Mouse (Mus musculus) myocyte (in vitro differentiated cells): ENCODE data around the gene Ubtd1. TPM values are rescaled to one million over a fixed set of nuclear protein-coding genes. Genes with fewer than 3 reads are reported as not detected.
A peak's percentile ranks its signal among the peaks of the same experiment; 100 is the strongest.

ENCODE experiments used
- H3K27me3 ChIP-seq: one replicate; pipeline ENCODE4 v1.6.1; 2011; ENCODE audit not compliant: control insufficient read depth, insufficient read depth, insufficient read length
- H3K36me3 ChIP-seq: one replicate; pipeline ENCODE4 v1.6.1; 2011; ENCODE audit not compliant: control insufficient read depth, insufficient read depth
- H3K4me2 ChIP-seq: one replicate; pipeline ENCODE4 v1.6.1; 2011; ENCODE audit warnings: low read depth, control low read depth
- H3K4me3 ChIP-seq: one replicate; pipeline ENCODE4 v1.5.1; 2011; ENCODE audit warnings: mild to moderate bottlenecking, control low read depth, moderate library complexity
- H3K79me2 ChIP-seq: one replicate; pipeline ENCODE4 v1.6.1; 2011; ENCODE audit not compliant: control insufficient read depth, insufficient read depth
- H3ac ChIP-seq: one replicate; pipeline ENCODE4 v1.6.1; 2011; ENCODE audit not compliant: control insufficient read depth, insufficient read length
- CEBPB ChIP-seq: IDR thresholded peaks from 2 replicates; pipeline ENCODE4 v1.6.1; 2011; ENCODE audit warnings: mild to moderate bottlenecking, moderate library complexity; ENCODE audit not compliant: poor library complexity, insufficient read depth, severe bottlenecking
- MAX ChIP-seq: IDR thresholded peaks from one replicate; pipeline ENCODE4 v1.6.1; 2011; ENCODE audit warnings: low read depth, mild to moderate bottlenecking, control low read depth
- MYOD1 ChIP-seq, 3 experiments: IDR thresholded peaks; one replicate each; pipeline ENCODE4 v1.6.1; 2011; ENCODE audit warnings: control low read depth in 2 of 3, low read depth in 2 of 3, mild to moderate bottlenecking in 2 of 3, moderate library complexity in 1 of 3; ENCODE audit not compliant: insufficient read length in 2 of 3, control insufficient read depth in 1 of 3
- MYOG ChIP-seq, 3 experiments: IDR thresholded peaks; one replicate each; pipeline ENCODE4 v1.6.1; 2011; ENCODE audit warnings: control low read depth in 2 of 3, low read depth in 2 of 3, mild to moderate bottlenecking in 2 of 3; ENCODE audit not compliant: insufficient read length in 2 of 3, control insufficient read depth in 1 of 3, insufficient read depth in 1 of 3
- POLR2A ChIP-seq: IDR thresholded peaks from one replicate; pipeline ENCODE4 v1.6.1; 2011; ENCODE audit warnings: low read depth, mild to moderate bottlenecking, control low read depth, moderate library complexity; ENCODE audit not compliant: insufficient read length
- POLR2AphosphoS2 ChIP-seq: IDR thresholded peaks from one replicate; pipeline ENCODE4 v1.6.1; 2011; ENCODE audit warnings: low read depth, control low read depth; ENCODE audit not compliant: insufficient read length
- REST ChIP-seq: IDR thresholded peaks from one replicate; pipeline ENCODE4 v1.6.1; 2011; ENCODE audit warnings: mild to moderate bottlenecking, control low read depth, moderate library complexity; ENCODE audit not compliant: insufficient read depth, insufficient read length
- SRF ChIP-seq: IDR thresholded peaks from one replicate; pipeline ENCODE4 v1.6.1; 2011; ENCODE audit warnings: low read depth; ENCODE audit not compliant: control insufficient read depth, insufficient read length
- TCF12 ChIP-seq: IDR thresholded peaks from one replicate; pipeline ENCODE4 v1.6.1; 2011; ENCODE audit warnings: mild to moderate bottlenecking, control low read depth; ENCODE audit not compliant: poor library complexity, insufficient read depth, severe bottlenecking
- TCF3 ChIP-seq: IDR thresholded peaks from one replicate; pipeline ENCODE4 v1.6.1; 2011; ENCODE audit warnings: low read depth, control low read depth; ENCODE audit not compliant: insufficient read length
- USF1 ChIP-seq: IDR thresholded peaks from one replicate; pipeline ENCODE4 v1.6.1; 2011; ENCODE audit warnings: low read depth, mild to moderate bottlenecking, control low read depth, moderate library complexity
- polyA plus RNA-seq: library from polyadenylated mRNA; unstranded; fragments of >200 nt; fragmentation: generic; extraction: Trizol; gene quantifications from one replicate; pipeline ENCODE4 v1.2.1, GENCODE M21; 2012; ENCODE audit warnings: missing spikeins

Ubtd1 gene
- polyA plus RNA-seq, 1 experiment: 141 TPM

DNA sequence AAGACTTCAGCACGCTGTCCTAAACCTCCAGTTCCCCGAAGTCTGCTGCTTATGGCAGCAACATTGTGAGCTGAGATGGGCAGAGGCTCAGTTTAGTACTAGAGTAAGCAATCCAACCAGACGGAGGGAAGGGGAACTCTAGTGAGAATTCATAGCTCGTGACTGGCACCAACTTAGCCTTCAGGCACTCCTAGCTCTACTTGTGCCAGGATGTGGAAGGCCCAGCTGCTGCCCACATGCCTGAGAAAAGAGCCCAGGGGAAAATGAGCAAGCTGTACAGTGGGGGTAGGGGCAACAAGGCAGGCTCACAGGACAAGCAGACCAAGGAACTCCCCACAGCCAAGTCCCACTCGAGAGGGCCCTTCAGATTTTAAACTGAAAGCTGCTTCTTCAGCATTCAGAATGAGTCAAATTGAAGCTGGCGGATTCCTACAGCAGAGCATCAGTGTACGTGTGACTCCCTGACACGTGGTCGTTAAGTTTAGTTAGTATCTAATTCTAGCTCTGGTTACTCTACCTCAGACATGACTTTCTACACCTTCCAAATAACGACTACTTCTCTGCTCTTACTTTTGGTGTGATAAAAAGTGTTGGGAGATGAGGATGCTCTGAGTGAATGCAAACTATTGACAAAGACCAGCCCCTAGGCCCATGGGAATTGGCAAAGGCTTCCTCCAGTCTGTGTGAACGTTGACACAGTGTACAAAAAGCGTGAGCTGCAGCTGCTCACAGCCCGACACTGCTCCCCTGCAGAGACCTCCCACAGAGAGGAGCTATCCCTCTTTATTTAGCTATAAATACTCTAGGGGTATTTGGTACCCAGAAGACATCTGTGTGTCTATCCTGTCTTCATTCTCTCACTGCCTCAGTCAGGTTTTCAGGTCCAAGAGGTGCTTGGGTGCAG, 7.4 kb upstream of the Ubtd1 start:
- H3K36me3 ChIP-seq: peaks cover 6% of the 10 kb centered on the region
- no peak overlapping the region for H3ac ChIP-seq
- peaks cover 98% of the 10 kb centered on the region for H3K79me2 ChIP-seq
- H3K27me3 ChIP-seq: no peaks in the 10 kb centered on the region
- peak in 2 of 3 experiments; percentile 21 to 69 for TF ChIP-seq MYOG (IDR thresholded peaks at IDR 0.05; ENCODE audit: control insufficient read depth in 1 of 3, insufficient read depth in 1 of 3, insufficient read length in 2 of 3, low read depth in 2 of 3)
- TF ChIP-seq POLR2AphosphoS2: no peak
- no peak for TF ChIP-seq MAX
- TF ChIP-seq MYOD1 (IDR thresholded peaks at IDR 0.05; ENCODE audit: control insufficient read depth in 1 of 3, insufficient read length in 2 of 3, low read depth in 2 of 3): peak in 1 of 3 experiments; percentile 23
- H3K4me3 ChIP-seq: no peak overlapping the region
- H3K4me2 ChIP-seq: no peak overlapping the region

DNA sequence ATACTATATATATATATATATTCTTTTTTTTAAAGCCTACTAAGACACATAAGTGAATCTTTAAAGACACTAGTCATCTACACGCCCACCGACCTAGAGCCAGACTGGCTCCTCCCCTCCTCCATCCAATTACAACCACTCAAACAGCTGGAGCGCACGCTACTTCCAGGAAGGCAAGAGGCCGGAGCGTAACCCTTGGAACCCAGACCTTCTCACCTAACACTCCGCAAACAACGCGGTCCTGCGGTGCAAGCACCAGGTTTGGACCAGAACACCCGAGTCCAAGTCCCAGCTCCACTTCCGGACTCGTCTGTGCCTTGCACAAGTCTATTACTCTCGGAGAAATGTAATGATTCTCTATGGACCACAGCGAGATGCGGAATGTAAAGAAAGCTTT, 1.1 kb upstream of the Ubtd1 start:
- Histone ChIP-seq H3K27me3 (no peaks in the 10 kb centered on the region), H3K36me3 (no peaks in the 10 kb centered on the region), H3ac (peak overlapping the region; percentile 62), H3K4me2 (peak overlapping the region; percentile 84), H3K79me2 (peaks cover 88% of the 10 kb centered on the region), H3K4me3 (peak overlapping the region; percentile 93)
- TF ChIP-seq POLR2A (peak; percentile 42), MYOD1 (IDR thresholded peaks at IDR 0.05; ENCODE audit: control insufficient read depth in 1 of 3, insufficient read length in 2 of 3, low read depth in 2 of 3) (peak in 1 of 3 experiments; percentile 24), TCF12 (no peak), MYOG (IDR thresholded peaks at IDR 0.05; ENCODE audit: control insufficient read depth in 1 of 3, insufficient read depth in 1 of 3, insufficient read length in 2 of 3, low read depth in 2 of 3) (peak in 1 of 3 experiments; percentile 50), CEBPB (no peak), TCF3 (no peak)

DNA sequence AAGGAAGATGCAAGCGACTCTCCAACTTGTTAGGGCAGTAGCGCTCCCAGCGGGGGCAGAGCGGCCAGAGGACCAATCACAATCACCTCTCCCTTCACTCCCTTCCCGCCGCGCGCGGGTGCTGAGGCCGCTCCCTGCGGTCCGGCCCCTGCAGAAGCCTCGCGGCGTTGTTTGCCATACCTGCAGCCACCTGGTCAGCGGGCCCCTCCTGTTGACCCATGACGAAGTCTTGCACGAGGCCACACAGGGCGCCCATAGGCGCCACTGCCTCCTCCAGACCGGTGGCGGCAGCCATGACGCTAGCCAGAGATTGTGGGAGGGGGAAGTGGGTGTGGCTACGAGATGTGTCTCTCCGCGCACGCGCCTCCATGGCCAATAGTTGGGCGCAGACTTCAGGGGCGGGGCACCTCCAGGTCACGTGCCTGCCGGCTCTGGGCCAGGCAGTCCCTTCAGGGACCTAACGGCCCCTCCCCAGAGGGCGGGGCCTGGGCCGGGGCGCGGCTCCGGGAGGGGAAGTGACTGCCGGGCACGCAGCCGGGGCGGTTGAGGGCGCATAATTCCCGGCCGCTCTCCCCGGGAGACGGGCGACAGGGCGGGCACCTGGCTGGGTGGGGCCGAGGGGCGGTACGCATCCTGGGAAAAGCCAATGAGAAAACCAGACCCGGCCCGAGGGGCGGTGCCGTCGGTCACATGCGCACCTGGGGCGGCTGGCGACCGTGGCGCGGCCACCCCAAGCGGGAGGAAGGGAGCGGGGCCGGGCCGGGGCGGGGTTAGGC, 556 bp upstream of the Ubtd1 start, which contains the start of gene Mms19:
Mms19 (minus strand) TSS at position 339 of the 776 bp plus-strand sequence.
- Histone ChIP-seq H3ac (peak within 1 kb of the TSS; percentile 62), H3K4me2 (peak within 1 kb of the TSS; percentile 84), H3K4me3 (peak within 1 kb of the TSS; percentile 93), H3K36me3 (peaks cover 3% of the 10 kb centered on the region), H3K27me3 (no peaks in the 10 kb centered on the region), H3K79me2 (peaks cover 88% of the 10 kb centered on the region)
- TF ChIP-seq MYOG (IDR thresholded peaks at IDR 0.05; ENCODE audit: control insufficient read depth in 1 of 3, insufficient read depth in 1 of 3, insufficient read length in 2 of 3, low read depth in 2 of 3) (peak in 1 of 3 experiments; percentile 29), TCF3 (no peak), POLR2AphosphoS2 (peak; percentile 88), MYOD1 (IDR thresholded peaks at IDR 0.05; ENCODE audit: control insufficient read depth in 1 of 3, insufficient read length in 2 of 3, low read depth in 2 of 3) (peak in 1 of 3 experiments; percentile 6), SRF (no peak), POLR2A (peak; percentile 88), USF1 (peak; percentile 92)

- Histone ChIP-seq H3K27me3 (no peaks in the 10 kb centered on the region), H3ac (peak overlapping the region; percentile 62), H3K79me2 (peaks cover 88% of the 10 kb centered on the region), H3K4me3 (peak overlapping the region; percentile 93), H3K36me3 (peaks cover 3% of the 10 kb centered on the region), H3K4me2 (peak overlapping the region; percentile 90)
- TF ChIP-seq SRF (no peak), MYOD1 (IDR thresholded peaks at IDR 0.05; ENCODE audit: control insufficient read depth in 1 of 3, insufficient read length in 2 of 3, low read depth in 2 of 3) (no peak), CEBPB (no peak), TCF12 (no peak), REST (no peak), MYOG (IDR thresholded peaks at IDR 0.05; ENCODE audit: control insufficient read depth in 1 of 3, insufficient read depth in 1 of 3, insufficient read length in 2 of 3, low read depth in 2 of 3) (no peak), TCF3 (no peak), MAX (no peak)
These were observed 598 bp downstream of the Ubtd1 start for GRCm38 (mm10) chr19:41981931-41982790.
